Mouse (Mus musculus) G1E (cell line): ENCODE measurements around the gene Hs3st4.

Experiments
- CTCF ChIP-seq: IDR thresholded peaks from 2 replicates; pipeline ENCODE4 v1.5.1; 2012; ENCODE audit warnings: low read depth, low read length, inconsistent platforms, mixed read lengths
- GATA1 ChIP-seq: IDR thresholded peaks from 2 replicates; pipeline ENCODE4 v1.6.1; 2012; ENCODE audit warnings: borderline replicate concordance, low read length, inconsistent platforms, mixed read lengths
- GATA2 ChIP-seq: IDR thresholded peaks from 2 replicates; pipeline ENCODE4 v1.6.1; 2012; ENCODE audit warnings: low read depth, low read length, inconsistent platforms, borderline replicate concordance
- POLR2AphosphoS5 ChIP-seq: IDR thresholded peaks from 2 replicates; pipeline ENCODE4 v1.6.1; 2012; ENCODE audit warnings: low read depth, low read length, inconsistent platforms; ENCODE audit not compliant: insufficient replicate concordance
- TAL1 ChIP-seq: conservative IDR thresholded peaks from 2 replicates; pipeline ENCODE4 v1.6.1; 2012; ENCODE audit warnings: low read depth, low read length, inconsistent platforms, mixed read lengths

DNA sequence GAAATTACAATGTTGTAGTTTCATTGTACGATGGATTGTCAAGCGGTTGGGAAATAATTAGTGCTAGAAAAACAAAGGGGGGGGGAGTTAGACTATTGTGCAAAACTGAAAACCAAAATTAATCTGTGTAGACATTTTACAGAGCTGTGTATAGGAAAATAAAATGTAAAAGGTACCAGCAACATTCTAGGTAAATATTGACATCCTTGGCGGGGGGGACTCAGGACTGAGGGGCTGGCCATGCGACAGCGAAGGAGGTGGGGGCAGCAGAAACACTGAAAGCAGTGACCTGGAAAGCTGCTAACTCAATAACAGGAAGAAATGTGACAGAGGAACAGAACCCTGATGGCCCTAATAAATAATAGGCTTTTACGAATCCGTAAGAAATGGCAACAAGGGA, 7.2 kb upstream of the Hs3st4 start:
- TF ChIP-seq CTCF (no peak), GATA1 (no peak), TAL1 (no peak), POLR2AphosphoS5 (no peak), GATA2 (no peak)
